Mouse (Mus musculus) forebrain, embryonic 14.5 days (tissue): ENCODE measurements at regions not wholly inside any gene's neighbourhood (a gene's known extent, or its start where the extent isn't known, plus 50 kb on each side); places are given as distances from the start of the nearest gene placed in this dataset.
"Not testable (repeated sequence)": the region's sequence is repeated elsewhere in the genome, so short reads cannot be mapped to it uniquely, and the experiment has no call there.

Experiments
- ATAC-seq: fragments of 200-750 bp; cut with Nextera tagmentation; 2 replicates; pipeline ENCODE4 v1.8.0; 2017; ENCODE audit warnings: mild to moderate bottlenecking, moderate library complexity
- DNase-seq: peaks from one replicate; pipeline ENCODE4 v3.0.0-alpha.2; 2015; ENCODE audit warnings: low spot score
- H3K27ac ChIP-seq: fragments of 300-500 bp; sonication (generic); 2 replicates; pipeline ENCODE4 v1.5.1; 2014; ENCODE audit warnings: low read depth, mild to moderate bottlenecking, control low read depth, low read length, moderate library complexity
- H3K27me3 ChIP-seq: fragments of 300-500 bp; sonication (generic); replicated peaks from 2 replicates; pipeline ENCODE4 v1.6.1; 2014; ENCODE audit warnings: low read length, control low read depth, mixed read lengths; ENCODE audit not compliant: control insufficient read depth, insufficient read depth
- H3K36me3 ChIP-seq: fragments of 300-500 bp; sonication (generic); 2 replicates; pipeline ENCODE4 v1.6.1; 2014; ENCODE audit warnings: low read length, control low read depth; ENCODE audit not compliant: control insufficient read depth, insufficient read depth
- H3K4me1 ChIP-seq: fragments of 300-500 bp; sonication (generic); 2 replicates; pipeline ENCODE4 v1.6.1; 2014; ENCODE audit warnings: antibody characterized with exemption, low read length, control low read depth; ENCODE audit not compliant: control insufficient read depth, insufficient read depth
- H3K4me2 ChIP-seq: fragments of 300-500 bp; sonication (generic); 2 replicates; pipeline ENCODE4 v1.6.1; 2014; ENCODE audit warnings: mild to moderate bottlenecking, control low read depth, low read length
- H3K4me3 ChIP-seq: fragments of 300-500 bp; sonication (generic); 2 replicates; pipeline ENCODE4 v1.5.1; 2014; ENCODE audit warnings: low read depth, low read length, control low read depth
- H3K9ac ChIP-seq: fragments of 300-500 bp; sonication (generic); 2 replicates; pipeline ENCODE4 v1.6.1; 2014; ENCODE audit warnings: mild to moderate bottlenecking, low read length, control low read depth, moderate library complexity
- H3K9me3 ChIP-seq: fragments of 300-500 bp; sonication (generic); replicated peaks from 2 replicates; pipeline ENCODE4 v1.6.1; 2016; ENCODE audit warnings: low read length, control low read depth, mixed read lengths; ENCODE audit not compliant: control insufficient read depth
- WGBS: fragments of 180-500 bp; shearing (Covaris S2); extraction: QIAGEN DNeasy Blood & Tissue Kit; methylation state at CpG from one replicate; pipeline ENCODE4 v1.1.7; 2014; 5-methylcytosine and 5-hydroxymethylcytosine counted together

DNA sequence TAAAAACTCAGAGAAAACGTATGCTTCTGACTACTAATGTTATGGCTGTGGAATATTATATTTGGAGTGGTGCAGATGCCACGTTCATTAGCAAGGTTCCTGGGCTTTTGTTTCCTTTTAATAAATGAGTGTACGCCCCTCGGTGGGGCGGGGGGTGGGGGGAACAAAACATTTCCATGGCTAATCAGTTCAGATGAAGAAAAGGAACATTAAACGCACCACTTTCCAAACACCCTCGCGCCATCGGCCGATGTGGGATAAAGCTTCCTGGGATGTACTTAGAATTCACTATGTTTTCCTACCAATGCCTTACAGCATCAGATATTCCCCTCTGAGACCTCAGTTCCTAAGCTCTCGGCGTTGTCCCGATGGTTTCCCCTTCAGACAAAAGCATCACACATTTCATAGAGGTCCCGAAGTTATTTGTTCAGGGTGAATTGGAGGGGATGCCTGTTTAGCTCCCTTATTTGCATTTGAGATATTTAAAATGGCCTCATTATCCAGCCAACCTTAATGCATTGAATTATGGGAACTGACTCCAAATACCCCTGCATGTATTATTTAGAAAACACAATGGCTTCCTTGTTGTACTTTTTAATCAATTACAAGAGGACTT, 155.5 kb upstream of the Pmfbp1 start:
- Histone ChIP-seq H3K4me2 (peak overlapping the region; percentile 38), H3K27ac (no peak overlapping the region), H3K4me1 (peaks cover 16% of the 10 kb centered on the region; the same call in 1 of the 2 replicates), H3K4me3 (peak overlapping the region; percentile 4; the same call in 1 of the 2 replicates), H3K36me3 (no peaks in the 10 kb centered on the region), H3K27me3 (no peaks in the 10 kb centered on the region), H3K9me3 (no peaks in the 10 kb centered on the region), H3K9ac (peak overlapping the region; percentile 42; the same call in 1 of the 2 replicates)
- ATAC-seq, result no peak
- no peak for DNase-seq
- 10% methylated on average over 14 of the region's 14 CpGs for WGBS

GRCm38 (mm10) chr8:109340647-109341046, 153.2 kb upstream of the Pmfbp1 start:
- ATAC-seq, H3K27me3 ChIP-seq, H3K4me3 ChIP-seq, DNase-seq, H3K4me2 ChIP-seq, H3K9ac ChIP-seq, H3K9me3 ChIP-seq, H3K36me3 ChIP-seq, H3K27ac ChIP-seq: not testable (repeated sequence)
- WGBS, result 96% methylated on average over 21 of the region's 21 CpGs
- peaks cover 16% of the 10 kb centered on the region; the same call in 1 of the 2 replicates for H3K4me1 ChIP-seq

- ATAC-seq, result no peak
- Histone ChIP-seq H3K27me3 (no peaks in the 10 kb centered on the region), H3K4me3 (no peak overlapping the region), H3K9ac (no peak overlapping the region), H3K4me2 (no peak overlapping the region), H3K27ac (no peak overlapping the region), H3K36me3 (no peaks in the 10 kb centered on the region), H3K4me1 (peaks cover 28% of the 10 kb centered on the region), H3K9me3 (no peaks in the 10 kb centered on the region)
- 94% methylated on average over 9 of the region's 9 CpGs for WGBS
- DNase-seq, result no peak
These were observed 138.7 kb upstream of the Pmfbp1 start for GRCm38 (mm10) chr8:109355168-109355567.

DNA sequence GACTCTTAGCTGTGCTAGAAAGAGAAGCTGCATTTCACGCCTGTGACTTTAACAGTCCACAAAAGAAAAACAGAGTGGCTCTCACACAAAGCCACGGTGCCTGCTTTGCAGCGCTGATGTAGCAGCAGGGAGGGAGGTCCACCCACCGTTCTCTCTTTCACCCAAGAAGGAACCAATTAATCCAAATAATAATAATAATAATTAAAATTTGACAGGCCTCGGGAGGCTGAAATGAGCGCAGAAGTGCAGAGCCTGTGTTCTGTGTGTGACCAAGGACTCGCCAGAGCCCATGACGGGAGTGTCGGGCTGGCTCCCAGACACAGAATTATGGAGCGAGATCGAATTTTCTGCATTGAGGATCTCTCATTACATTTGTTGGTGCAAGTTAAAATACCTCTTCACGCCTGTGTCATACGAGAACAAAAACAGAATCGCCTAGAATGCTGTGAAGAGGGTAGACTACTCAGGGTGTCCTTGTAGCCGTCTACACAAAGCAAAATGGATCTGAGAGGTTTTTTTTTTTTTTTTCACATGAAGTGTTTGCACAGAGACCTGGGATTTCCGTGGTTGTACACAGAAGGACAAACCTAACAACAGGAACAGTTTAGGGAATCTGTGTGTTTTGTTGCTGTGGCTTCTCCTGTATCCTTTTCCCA, 134.3 kb upstream of the Pmfbp1 start:
- DNase-seq (peak; percentile 65), ATAC-seq (peak; percentile 64)
- peak overlapping the region; percentile 9; the same call in 1 of the 2 replicates for H3K4me3 ChIP-seq
- H3K4me2 ChIP-seq, result peak overlapping the region; percentile 57
- peak overlapping the region; percentile 95 for H3K27ac ChIP-seq
- no peaks in the 10 kb centered on the region for H3K27me3 ChIP-seq
- H3K4me1 ChIP-seq, result peaks cover 26% of the 10 kb centered on the region
- H3K36me3 ChIP-seq, result no peaks in the 10 kb centered on the region
- H3K9me3 ChIP-seq, result no peaks in the 10 kb centered on the region
- WGBS, result 10% methylated on average over 16 of the region's 16 CpGs
- peak overlapping the region; percentile 64 for H3K9ac ChIP-seq

GRCm38 (mm10) chr8:109360081-109360715, 133.6 kb upstream of the Pmfbp1 start:
- Histone ChIP-seq H3K9ac (peak overlapping the region; percentile 64), H3K9me3 (no peaks in the 10 kb centered on the region), H3K4me3 (peak overlapping the region; percentile 23; the same call in 1 of the 2 replicates), H3K27ac (peak overlapping the region; percentile 95), H3K4me2 (peak overlapping the region; percentile 57), H3K27me3 (no peaks in the 10 kb centered on the region), H3K36me3 (no peaks in the 10 kb centered on the region), H3K4me1 (peaks cover 26% of the 10 kb centered on the region)
- ATAC-seq, result peak; percentile 68
- 10% methylated on average over 14 of the region's 14 CpGs for WGBS
- peak; percentile 68 for DNase-seq

- H3K27me3 ChIP-seq, result no peaks in the 10 kb centered on the region
- peak; percentile 72 for DNase-seq
- 4% methylated on average over 16 of the region's 16 CpGs for WGBS
- H3K9ac ChIP-seq, result peak overlapping the region; percentile 64
- H3K4me2 ChIP-seq, result peak overlapping the region; percentile 57
- H3K9me3 ChIP-seq, result no peaks in the 10 kb centered on the region
- H3K27ac ChIP-seq, result peak overlapping the region; percentile 95
- H3K4me3 ChIP-seq, result peak overlapping the region; percentile 23
- peak; percentile 41 for ATAC-seq
- H3K4me1 ChIP-seq, result peaks cover 26% of the 10 kb centered on the region
- H3K36me3 ChIP-seq, result no peaks in the 10 kb centered on the region
These were observed 132.9 kb upstream of the Pmfbp1 start for GRCm38 (mm10) chr8:109360904-109361303.

DNA sequence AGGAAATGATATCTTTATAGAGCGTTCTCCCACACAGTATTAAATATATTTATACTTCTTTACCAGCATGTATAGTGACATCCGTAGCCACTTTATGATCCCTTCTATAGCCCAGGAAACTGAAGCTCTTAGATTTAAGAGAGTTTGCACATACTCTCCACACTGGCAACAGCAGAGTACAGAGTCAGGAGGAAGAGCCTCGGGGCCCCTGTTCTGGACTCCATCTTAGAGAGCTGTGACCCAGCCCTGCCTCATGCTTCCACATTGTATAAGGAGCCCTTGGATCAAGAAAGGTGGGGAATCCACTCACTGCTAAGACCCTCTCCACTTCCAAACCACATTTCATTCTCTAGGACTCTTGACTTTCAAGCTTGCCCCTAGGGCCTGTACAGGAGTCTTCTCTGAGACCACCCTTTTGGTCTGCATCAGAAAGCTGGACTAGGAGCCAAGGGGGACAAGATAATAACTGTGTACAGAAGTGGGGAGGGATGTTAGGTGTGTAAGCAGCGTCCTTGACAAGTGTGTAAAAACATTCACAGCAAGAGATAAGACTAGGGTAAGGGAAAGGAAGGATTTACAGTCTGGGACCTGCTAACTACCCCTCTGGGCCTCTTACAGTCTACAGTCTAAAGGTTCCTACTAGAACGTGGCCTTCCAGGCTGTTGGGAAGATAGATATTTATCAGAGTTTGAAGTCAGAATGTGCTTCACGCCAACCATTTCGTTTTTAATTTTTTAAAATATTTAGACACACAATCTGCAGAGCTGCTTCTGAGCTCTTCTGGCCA, 132.1 kb upstream of the Pmfbp1 start:
- no peak overlapping the region for H3K4me3 ChIP-seq
- ATAC-seq (no peak), DNase-seq (no peak)
- peak overlapping the region; percentile 95 for H3K27ac ChIP-seq
- H3K36me3 ChIP-seq, result no peaks in the 10 kb centered on the region
- H3K27me3 ChIP-seq, result no peaks in the 10 kb centered on the region
- H3K9ac ChIP-seq, result no peak overlapping the region
- peaks cover 26% of the 10 kb centered on the region for H3K4me1 ChIP-seq
- H3K4me2 ChIP-seq, result no peak overlapping the region
- WGBS, result 91% methylated on average over 7 of the region's 7 CpGs
- no peaks in the 10 kb centered on the region for H3K9me3 ChIP-seq

DNA sequence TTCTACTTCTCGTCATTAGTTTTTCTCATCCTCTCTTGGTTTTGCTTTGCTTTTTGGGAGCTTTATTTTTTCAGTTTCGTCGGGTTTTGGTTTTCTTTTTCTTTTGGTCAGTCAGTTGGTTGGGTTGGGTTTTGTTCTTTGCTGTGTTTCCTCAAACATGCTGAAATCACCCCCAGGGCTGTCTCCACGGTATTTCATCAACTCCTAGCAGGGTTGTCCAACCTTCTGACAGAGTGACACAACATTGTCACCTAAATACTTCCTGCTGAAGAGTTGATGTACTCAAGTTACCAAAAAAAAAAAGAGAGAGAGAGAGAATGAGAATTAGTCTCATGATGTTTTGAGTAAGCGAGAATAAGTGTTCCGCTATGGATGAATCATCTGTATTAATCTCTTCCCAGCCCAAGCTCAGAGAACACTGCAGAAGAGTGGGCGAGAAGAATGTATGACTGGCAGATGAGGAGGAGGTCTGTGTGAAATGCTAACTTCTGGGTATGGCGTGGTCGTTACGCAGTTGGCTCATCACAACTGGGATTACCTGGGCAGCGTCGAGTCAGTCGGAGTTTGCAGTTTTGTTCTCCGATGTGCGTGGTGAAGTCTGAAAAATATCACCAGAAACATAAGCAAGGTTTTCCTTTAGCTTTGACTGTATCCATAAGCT, 130.5 kb upstream of the Pmfbp1 start:
- WGBS, result 93% methylated on average over 15 of the region's 15 CpGs
- H3K9me3 ChIP-seq, result no peaks in the 10 kb centered on the region
- H3K27me3 ChIP-seq, result no peaks in the 10 kb centered on the region
- no peak overlapping the region for H3K4me2 ChIP-seq
- H3K4me3 ChIP-seq, result no peak overlapping the region
- no peak overlapping the region for H3K27ac ChIP-seq
- ATAC-seq (no peak), DNase-seq (no peak)
- peaks cover 26% of the 10 kb centered on the region for H3K4me1 ChIP-seq
- no peak overlapping the region for H3K9ac ChIP-seq
- H3K36me3 ChIP-seq, result no peaks in the 10 kb centered on the region
